Mouse (Mus musculus): ENCODE measurements around the gene Elf2. TPM values are rescaled to one million over a fixed set of nuclear protein-coding genes. Genes with fewer than 3 reads are reported as not detected.

Gene Elf2
- 140 TPM for polyA plus RNA-seq (2014; fragmentation: Illumina TruSeq; extraction: RNeasy Lipid Tissue Mini Kit (QIAGEN cat#74804); ENCODE audit: low read depth, low replicate concordance)

DNA sequence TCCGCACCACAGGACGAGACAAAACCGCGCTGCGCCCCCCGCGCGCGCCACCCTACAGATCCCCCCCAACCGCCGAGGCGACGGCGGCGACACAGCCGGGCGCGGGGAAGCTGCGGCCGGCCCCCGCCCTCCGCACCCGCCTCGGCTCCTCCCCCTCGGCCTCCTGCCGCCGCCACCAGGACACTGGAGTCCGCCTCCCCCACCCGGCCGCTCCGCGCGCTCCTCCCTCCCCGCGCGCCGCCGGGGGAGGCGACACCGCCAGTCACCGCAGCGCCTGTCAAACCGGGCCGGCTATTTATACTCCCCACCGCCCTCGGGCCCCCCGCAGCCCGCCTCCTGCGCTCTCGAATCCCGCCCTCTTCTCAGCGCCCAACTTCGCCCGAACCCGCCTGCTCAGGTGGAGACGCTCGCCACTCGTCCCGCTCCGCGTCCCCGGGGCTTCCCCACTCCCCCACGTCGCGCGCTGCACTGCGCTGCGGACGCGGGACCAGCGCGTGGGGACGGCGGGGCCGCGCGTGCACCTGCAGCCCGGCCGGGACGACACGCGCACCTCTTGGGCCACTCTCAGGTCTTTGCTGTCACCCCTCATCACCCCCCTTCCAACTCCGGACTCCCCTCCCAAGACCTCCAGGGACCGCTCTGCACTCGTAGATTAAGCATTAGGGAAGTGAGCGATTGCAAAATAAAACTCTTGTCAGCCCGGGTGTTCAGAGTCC lies at the start of gene Elf2:
TSS of gene Elf2 (minus strand) at position 112 of the 716 bp plus-strand sequence.

DNA sequence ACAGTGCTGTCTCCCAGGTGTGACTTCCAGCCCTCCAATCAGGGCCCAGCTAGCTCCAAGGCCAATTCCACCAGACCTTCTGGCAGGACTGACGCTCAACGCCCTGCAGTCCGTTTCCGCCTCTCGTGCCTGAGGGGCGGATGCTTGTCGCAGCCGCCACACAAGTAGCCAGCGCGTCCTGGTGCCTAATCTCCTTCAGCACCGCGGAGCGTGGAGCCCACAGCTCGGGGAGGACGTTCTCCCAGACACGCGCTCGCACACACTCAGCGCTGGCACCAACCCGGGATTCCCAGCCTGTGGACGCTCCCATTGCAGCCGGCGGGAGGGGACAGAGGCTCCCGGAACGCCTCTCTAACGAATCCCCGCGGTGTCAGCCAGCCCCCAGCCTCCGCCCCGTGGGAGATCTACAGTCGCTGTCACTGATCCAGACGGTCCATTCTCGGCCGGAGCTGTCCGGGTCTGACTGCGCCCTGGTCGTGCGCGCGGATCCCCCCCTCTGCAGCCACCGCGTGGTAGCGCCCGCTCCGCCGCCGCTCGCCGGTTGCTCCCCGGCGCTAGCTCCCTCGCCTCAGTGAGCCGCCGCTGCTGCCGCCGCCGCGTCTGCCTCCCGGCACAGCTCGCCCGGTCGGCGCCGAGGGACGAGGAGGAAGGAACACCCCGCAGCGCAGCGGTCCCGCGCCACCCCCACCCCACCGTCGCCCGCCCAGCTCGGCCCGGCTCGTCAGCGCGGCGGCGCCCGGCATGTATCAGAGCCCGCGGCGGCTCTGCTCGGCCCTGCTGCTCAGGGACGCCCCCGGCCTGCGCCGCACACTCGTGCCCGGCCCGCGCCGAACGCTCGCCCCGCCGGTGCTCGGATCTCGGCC lies 115.9 kb downstream of the Elf2 start, which contains the start of gene Noct:
TSS of gene Noct (plus strand) at position 85 of the 863 bp plus-strand sequence.

Other genes with a start within 250 kb of the Elf2 start
- gene Noct, start 116.2 kb downstream of the Elf2 start, polyA plus RNA-seq (2014; fragmentation: Illumina TruSeq; extraction: RNeasy Lipid Tissue Mini Kit (QIAGEN cat#74804); ENCODE audit: low read depth, low replicate concordance) = 9.9 TPM
- 26.1 TPM for gene Mgarp, start 56.1 kb upstream of the Elf2 start, polyA plus RNA-seq (2014; fragmentation: Illumina TruSeq; extraction: RNeasy Lipid Tissue Mini Kit (QIAGEN cat#74804); ENCODE audit: low read depth, low replicate concordance)
- 438 TPM for gene Ndufc1, start 68.3 kb upstream of the Elf2 start, polyA plus RNA-seq (2014; fragmentation: Illumina TruSeq; extraction: RNeasy Lipid Tissue Mini Kit (QIAGEN cat#74804); ENCODE audit: low read depth, low replicate concordance)
- gene Naa15, start 74.5 kb upstream of the Elf2 start, polyA plus RNA-seq (2014; fragmentation: Illumina TruSeq; extraction: RNeasy Lipid Tissue Mini Kit (QIAGEN cat#74804); ENCODE audit: low read depth, low replicate concordance) = 330 TPM
- gene Rab33b, start 143.3 kb upstream of the Elf2 start, polyA plus RNA-seq (2014; fragmentation: Illumina TruSeq; extraction: RNeasy Lipid Tissue Mini Kit (QIAGEN cat#74804); ENCODE audit: low read depth, low replicate concordance) = 9.5 TPM
- gene Setd7, start 220.2 kb upstream of the Elf2 start, polyA plus RNA-seq (2014; fragmentation: Illumina TruSeq; extraction: RNeasy Lipid Tissue Mini Kit (QIAGEN cat#74804); ENCODE audit: low read depth, low replicate concordance) = 2.5 TPM